Mouse (Mus musculus): ENCODE results near the gene Srgn. TPM values are rescaled to one million over a fixed set of nuclear protein-coding genes. Genes with fewer than 3 reads are reported as not detected.
"Not testable (repeated sequence)": the region's sequence is repeated elsewhere in the genome, so short reads cannot be mapped to it uniquely, and the experiment has no call there.

The Srgn gene
- polyA plus RNA-seq, 1 experiment: 253 TPM

DNA sequence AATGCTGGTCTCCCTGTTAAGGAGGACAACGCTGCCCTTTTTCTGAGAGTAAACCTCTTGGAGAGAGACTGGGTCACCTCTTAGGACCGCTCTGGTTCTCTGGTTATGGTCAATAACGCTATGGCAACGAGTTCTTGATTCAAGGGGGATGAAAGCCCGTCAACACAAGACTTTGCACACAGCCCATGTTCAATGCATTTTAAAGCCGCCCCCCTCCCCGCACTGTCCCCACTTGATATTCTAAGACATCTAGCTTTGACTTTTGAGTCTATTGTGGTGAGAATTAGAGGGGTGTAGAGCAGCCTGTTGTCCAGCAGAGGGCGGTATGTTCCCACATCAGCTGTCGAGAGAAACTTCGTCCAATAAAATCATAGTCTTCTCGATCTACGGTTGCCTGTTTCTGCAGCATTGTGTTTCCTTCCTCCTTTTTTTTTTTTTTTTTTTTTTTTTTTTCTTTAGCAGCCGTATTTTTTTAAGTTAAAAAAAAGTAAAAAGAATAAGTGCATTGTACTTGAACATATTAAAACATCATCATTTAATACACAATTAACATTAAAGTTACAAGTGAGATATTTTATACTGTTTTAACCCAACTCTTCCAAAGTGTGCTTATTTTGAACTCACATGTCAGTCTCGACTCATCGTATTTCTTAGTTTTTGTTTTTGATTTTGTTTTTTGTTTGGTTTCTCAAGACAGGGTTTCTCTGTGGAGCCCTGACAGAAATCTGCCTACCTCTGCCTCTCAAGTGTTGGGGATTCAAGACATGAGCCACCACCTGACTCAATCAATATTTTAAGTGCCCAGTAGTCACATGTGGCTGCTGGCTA lies 26.9 kb downstream of the Srgn start:
- Histone ChIP-seq H3K27ac (ENCODE audit: insufficient read depth, low read depth, low read length) (peak overlapping the region; percentile 18), H3K4me1 (ENCODE audit: control insufficient read depth, insufficient read depth, low read length) (peaks cover 25% of the 10 kb centered on the region), H3K4me3 (ENCODE audit: insufficient read depth, low read length) (peak overlapping the region; percentile 35)
- TF ChIP-seq CTCF (IDR thresholded peaks at IDR 0.05; ENCODE audit: low read depth, low read length) (peak; percentile 67), POLR2A (IDR thresholded peaks at IDR 0.05; ENCODE audit: borderline replicate concordance, low read depth, low read length) (no peak)

DNA sequence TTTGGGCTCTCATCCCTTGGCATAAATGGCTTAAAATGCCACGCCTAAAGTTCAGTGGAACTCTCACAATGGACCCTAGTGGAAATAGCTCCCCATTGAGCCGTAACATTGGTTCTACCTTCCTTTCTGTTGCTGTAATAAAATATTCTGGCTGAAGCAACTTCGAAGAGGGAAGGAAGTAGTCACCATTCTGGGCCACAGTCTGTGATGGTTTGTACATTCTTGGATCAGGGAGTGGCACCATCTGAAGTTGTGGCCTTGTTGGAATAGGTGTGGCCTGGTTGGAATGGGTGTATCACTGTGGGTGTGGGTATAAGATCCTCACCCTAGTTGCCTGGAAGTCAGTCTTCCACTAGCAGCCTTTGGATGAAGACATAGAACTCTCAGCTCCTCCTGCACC lies 35.6 kb downstream of the Srgn start:
- Histone ChIP-seq H3K27ac (ENCODE audit: insufficient read depth, low read depth, low read length) (peak overlapping the region; percentile 90), H3K4me1 (ENCODE audit: control insufficient read depth, insufficient read depth, low read length) (peaks cover 20% of the 10 kb centered on the region)
- H3K4me3 ChIP-seq (ENCODE audit: insufficient read depth, low read length): not testable (repeated sequence)

DNA sequence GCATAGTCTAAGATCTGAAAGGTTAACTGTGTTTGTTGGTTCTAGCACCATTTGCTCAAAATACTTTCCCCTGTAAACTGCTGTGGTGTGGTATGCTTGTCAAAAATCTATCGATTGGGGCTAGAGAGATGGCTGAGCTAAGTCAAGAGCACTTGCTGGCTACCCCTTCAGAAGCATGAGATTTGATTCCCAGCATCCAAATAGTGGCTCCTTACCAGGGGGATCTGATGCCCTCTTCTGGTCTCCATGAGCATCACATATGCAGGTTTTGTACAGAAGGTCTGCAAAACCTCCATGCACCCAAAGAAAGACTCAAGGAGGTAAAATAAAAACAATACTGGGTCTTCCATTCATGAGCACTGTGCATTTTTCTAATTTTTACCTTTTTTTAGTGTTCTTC lies 39.0 kb downstream of the Srgn start:
- H3K27ac ChIP-seq (ENCODE audit: insufficient read depth, low read depth, low read length): no peak overlapping the region
- no peak for TF ChIP-seq CTCF (IDR thresholded peaks at IDR 0.05; ENCODE audit: low read depth, low read length)
- no peak overlapping the region for H3K4me3 ChIP-seq (ENCODE audit: insufficient read depth, low read length)
- peaks cover 32% of the 10 kb centered on the region for H3K4me1 ChIP-seq (ENCODE audit: control insufficient read depth, insufficient read depth, low read length)

DNA sequence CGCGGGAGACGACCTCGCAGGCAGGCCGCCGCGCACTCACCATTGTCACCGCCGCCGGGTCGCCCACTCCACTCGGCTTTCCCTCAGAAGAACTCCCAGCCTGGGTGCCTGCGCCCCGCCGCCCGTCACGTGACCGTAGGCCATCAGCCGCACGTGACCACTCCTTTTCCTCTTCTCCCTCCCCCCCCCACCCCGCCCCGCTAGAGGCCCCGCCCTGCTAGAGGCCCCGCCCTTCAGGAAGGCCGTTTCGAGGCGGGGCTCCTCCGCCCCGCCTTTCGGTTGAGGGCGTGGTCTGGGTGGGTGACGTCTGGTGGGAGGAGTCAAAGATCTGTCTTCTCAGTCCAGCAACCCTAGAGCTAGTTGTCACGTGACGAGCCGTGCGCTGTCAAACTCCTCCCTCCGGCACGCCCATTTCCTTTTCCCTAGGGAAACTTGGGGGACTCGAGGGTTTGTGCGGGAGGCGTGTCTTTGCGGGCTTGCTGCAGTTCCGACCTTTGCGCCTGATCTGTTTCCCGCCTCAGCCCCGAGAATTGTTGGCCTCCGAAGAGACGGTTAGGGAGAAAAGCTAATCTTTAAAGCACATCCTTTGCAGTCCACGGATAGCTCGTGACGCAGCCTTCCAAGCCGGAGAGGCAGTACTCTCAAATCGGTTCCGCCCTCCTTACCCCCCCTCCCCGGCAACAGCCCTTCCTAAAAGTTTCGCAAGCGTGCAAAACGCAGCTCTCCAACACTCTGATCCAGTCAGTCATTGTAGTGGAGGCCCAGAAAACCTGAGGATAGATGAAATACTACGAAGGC lies 40.4 kb downstream of the Srgn start, which contains the start of gene Vps26a:
Gene Vps26a (minus strand): TSS at position 188 of the 798 bp plus-strand sequence.
- peaks cover 38% of the 10 kb centered on the region for H3K4me1 ChIP-seq (ENCODE audit: control insufficient read depth, insufficient read depth, low read length)
- peak within 1 kb of the TSS; percentile 92 for H3K4me3 ChIP-seq (ENCODE audit: insufficient read depth, low read length)
- TF ChIP-seq POLR2A (IDR thresholded peaks at IDR 0.05; ENCODE audit: borderline replicate concordance, low read depth, low read length): no peak
- TF ChIP-seq CTCF (IDR thresholded peaks at IDR 0.05; ENCODE audit: low read depth, low read length): no peak
- peak within 1 kb of the TSS; percentile 96 for H3K27ac ChIP-seq (ENCODE audit: insufficient read depth, low read depth, low read length)

DNA sequence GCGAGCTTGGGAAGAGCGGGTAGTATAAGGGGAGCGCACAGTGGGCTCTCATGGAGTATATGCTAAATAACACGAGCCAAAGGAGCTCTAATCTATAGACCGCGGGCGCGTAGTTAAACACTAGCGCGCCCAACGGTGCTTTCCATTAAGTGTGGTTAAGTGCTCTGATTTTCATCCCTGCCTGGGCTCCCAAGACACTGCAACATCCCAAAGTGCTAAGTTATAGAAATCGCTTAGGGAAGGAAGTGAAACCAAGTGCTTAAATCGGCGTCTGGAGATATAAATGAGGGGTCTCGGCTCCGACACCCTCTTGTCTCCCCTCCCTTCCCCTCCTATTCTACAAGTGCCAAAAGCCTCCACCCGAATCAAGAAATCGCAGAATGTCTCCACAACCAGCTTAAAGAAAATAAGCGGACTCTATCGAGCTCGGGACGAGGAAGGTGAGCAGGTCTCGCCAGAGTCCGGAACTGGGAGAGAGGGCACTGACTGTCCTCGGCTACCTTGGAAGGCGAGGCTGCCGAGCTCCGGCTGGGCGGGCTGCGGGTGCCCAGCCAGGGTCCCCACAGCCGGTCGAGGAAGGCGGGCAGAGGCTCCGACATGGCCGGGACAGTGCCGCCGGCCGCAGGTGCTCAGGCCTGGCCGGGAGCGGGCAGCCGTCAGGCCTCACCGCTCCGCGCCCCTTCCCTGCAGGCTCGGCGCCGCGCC lies 41.2 kb downstream of the Srgn start:
- TF ChIP-seq POLR2A (IDR thresholded peaks at IDR 0.05; ENCODE audit: borderline replicate concordance, low read depth, low read length) (no peak), CTCF (IDR thresholded peaks at IDR 0.05; ENCODE audit: low read depth, low read length) (no peak)

DNA sequence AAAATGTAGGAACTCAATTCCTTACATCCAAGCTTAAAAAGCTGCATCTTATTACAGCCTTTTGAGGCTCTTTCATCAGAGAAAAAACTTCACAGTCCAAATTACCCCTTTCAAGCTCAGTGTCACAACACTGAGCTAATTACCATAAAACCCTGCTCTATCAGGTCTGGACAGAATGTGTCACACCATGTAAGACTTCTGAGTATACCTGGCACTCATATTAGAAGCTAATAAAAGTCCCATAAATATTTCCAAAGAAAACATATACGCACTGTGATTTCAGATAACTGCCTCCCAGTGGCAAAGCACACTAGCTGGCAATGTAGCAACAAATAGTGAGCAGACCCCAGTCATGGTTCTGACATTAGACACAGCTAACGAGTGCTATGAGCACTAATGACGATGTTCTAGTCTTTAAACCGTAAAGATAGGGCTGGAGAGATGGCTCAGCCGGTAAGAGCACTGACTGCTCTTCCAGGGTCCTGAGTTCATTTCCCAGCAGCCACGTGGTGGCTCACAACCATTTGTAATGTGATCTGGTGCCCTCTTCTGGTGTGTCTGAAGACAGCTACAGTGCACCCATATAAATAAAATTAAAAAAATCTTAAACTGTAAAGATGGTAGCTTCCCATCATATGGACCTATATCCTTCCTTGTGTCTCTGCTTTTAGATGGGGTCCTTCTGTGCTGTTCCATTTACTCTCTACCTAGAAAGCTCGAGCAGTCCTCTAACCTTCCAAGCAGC lies 46.0 kb downstream of the Srgn start:
- H3K27ac ChIP-seq (ENCODE audit: insufficient read depth, low read depth, low read length): no peak overlapping the region
- H3K4me1 ChIP-seq (ENCODE audit: control insufficient read depth, insufficient read depth, low read length): peaks cover 23% of the 10 kb centered on the region
- TF ChIP-seq CTCF (IDR thresholded peaks at IDR 0.05; ENCODE audit: low read depth, low read length): no peak
- TF ChIP-seq POLR2A (IDR thresholded peaks at IDR 0.05; ENCODE audit: borderline replicate concordance, low read depth, low read length): no peak
- no peak overlapping the region for H3K4me3 ChIP-seq (ENCODE audit: insufficient read depth, low read length)

More for the DNA sequence above, 41.2 kb downstream of the Srgn start:
- H3K27ac ChIP-seq (ENCODE audit: insufficient read depth, low read depth, low read length): peak overlapping the region; percentile 92
- H3K4me1 ChIP-seq (ENCODE audit: control insufficient read depth, insufficient read depth, low read length): peaks cover 34% of the 10 kb centered on the region
- H3K4me3 ChIP-seq (ENCODE audit: insufficient read depth, low read length): peak overlapping the region; percentile 92

DNA sequence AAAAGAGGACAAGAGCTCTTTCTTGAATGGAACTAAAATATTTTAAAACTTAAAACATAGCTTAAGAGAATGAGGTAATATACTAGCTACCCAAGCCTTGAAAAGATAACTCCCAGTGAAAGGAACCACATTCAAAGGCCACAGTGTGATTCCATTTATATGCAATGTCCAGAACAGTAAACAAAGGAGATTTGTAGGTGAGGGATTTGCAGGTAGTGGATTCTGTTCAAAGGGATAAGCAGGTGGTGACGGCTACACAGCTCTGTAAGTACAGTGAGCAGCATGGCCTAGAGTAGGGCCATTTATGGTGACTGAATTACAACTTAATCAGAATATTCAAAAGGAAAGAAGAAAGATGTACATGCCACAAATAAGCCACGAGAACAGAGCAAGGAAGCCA lies 50.3 kb downstream of the Srgn start:
- Histone ChIP-seq H3K4me1 (ENCODE audit: control insufficient read depth, insufficient read depth, low read length) (peaks cover 5% of the 10 kb centered on the region; the same call in 1 of the 2 replicates), H3K27ac (ENCODE audit: insufficient read depth, low read depth, low read length) (no peak overlapping the region), H3K4me3 (ENCODE audit: insufficient read depth, low read length) (no peak overlapping the region)
- TF ChIP-seq CTCF (IDR thresholded peaks at IDR 0.05; ENCODE audit: low read depth, low read length) (no peak), POLR2A (IDR thresholded peaks at IDR 0.05; ENCODE audit: borderline replicate concordance, low read depth, low read length) (no peak)

DNA sequence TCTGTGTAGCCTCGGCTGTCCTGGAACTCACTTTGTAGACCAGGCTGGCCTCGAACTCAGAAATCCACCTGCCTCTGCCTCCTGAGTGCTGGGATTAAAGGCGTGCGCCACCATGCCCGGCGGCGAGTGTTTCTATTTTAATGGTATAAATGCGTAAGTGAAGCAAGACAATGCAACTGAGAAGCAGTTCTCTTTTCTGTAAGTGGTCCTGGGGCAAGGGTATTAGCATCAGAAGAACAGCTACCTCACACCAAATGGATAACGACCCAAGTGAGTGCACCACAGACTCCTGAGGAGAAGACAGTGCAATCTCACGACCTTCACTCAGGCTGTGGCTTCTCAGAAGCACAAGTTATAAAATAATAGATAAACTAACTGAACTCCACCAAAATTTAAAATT lies 52.3 kb downstream of the Srgn start:
- no peak overlapping the region for H3K4me3 ChIP-seq (ENCODE audit: insufficient read depth, low read length)
- no peak overlapping the region for H3K27ac ChIP-seq (ENCODE audit: insufficient read depth, low read depth, low read length)
- no peak for TF ChIP-seq CTCF (IDR thresholded peaks at IDR 0.05; ENCODE audit: low read depth, low read length)
- TF ChIP-seq POLR2A (IDR thresholded peaks at IDR 0.05; ENCODE audit: borderline replicate concordance, low read depth, low read length): no peak
- 0 out of 2 replicates have a peak, but pooled peaks cover 2% of the 10 kb centered on the region for H3K4me1 ChIP-seq (ENCODE audit: control insufficient read depth, insufficient read depth, low read length)

DNA sequence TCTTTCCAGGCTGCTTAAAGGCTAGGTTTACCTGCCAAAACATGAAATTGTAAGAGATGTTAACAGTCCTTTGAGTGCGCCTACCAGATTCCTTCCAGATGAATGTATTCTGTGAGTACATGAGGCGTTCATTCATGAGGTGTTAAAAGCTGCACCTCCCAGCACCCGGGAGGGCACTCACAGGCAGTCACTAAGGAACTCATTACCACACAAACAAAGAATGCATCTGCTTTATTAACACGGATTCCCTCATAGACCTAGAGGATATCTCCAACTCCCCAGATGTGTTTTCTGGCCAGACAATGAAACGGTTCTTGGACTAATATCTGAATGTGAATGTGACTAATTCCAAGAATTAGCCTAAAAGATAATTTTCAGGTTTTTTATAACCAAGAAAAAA lies 56.1 kb downstream of the Srgn start:
- H3K4me3 ChIP-seq (ENCODE audit: insufficient read depth, low read length): no peak overlapping the region
- H3K27ac ChIP-seq (ENCODE audit: insufficient read depth, low read depth, low read length): no peak overlapping the region
- 0 out of 2 replicates have a peak, but pooled peaks cover 4% of the 10 kb centered on the region for H3K4me1 ChIP-seq (ENCODE audit: control insufficient read depth, insufficient read depth, low read length)
- TF ChIP-seq POLR2A (IDR thresholded peaks at IDR 0.05; ENCODE audit: borderline replicate concordance, low read depth, low read length) (no peak), CTCF (IDR thresholded peaks at IDR 0.05; ENCODE audit: low read depth, low read length) (no peak)
